Mouse (Mus musculus) macrophage (primary cell): Measurements from ENCODE around the gene Cdkl4. TPM values are rescaled to one million over a fixed set of nuclear protein-coding genes. Genes with fewer than 3 reads are reported as not detected.

Experiments
- H3K27ac ChIP-seq: fragments of 350-480 bp; formaldehyde crosslinking; 2 replicates; pipeline ENCODE4 v1.9.0; 2021
- H3K36me3 ChIP-seq: fragments of 350-480 bp; formaldehyde crosslinking; 2 replicates; pipeline ENCODE4 v1.9.0; 2021; ENCODE audit errors: inconsistent target
- H3K4me3 ChIP-seq: fragments of 350-480 bp; formaldehyde crosslinking; 2 replicates; pipeline ENCODE4 v1.9.0; 2021; ENCODE audit errors: inconsistent target
- H3K79me2 ChIP-seq: fragments of 350-480 bp; formaldehyde crosslinking; 2 replicates; pipeline ENCODE4 v1.9.0; 2021; ENCODE audit errors: inconsistent target
- WGBS: methylation state at CpG from one replicate; pipeline ENCODE4 v1.1.7; 2026; ENCODE audit warnings: inconsistent platforms; ENCODE audit not compliant: missing documents; 5-methylcytosine and 5-hydroxymethylcytosine counted together
- polyA plus RNA-seq: library from polyadenylated mRNA; stranded (reverse); fragments of 250-400 nt; gene quantifications from 3 replicates; pipeline ENCODE4 v1.2.4, GENCODE M21; 2018; ENCODE audit warnings: inconsistent platforms
- total RNA-seq, 78 experiments: library from RNA; depleted of rRNA; stranded (reverse); fragments of 250-400 nt; gene quantifications; 1 replicate in 9 of 78; 2 replicates in 24 of 78; 3 replicates in 43 of 78; 4 replicates in 2 of 78; pipeline ENCODE4 v1.2.4; 2018; ENCODE audit warnings: inconsistent platforms in 56 of 78

Cdkl4 gene
- under 1 TPM in 8 of 26 experiments, not detected in 18; 0.16 to 0.40 (median 0.29) TPM for total RNA-seq (2018; cell fraction: chromatin; rRNA removed)
- total RNA-seq (2018; cell fraction: cytosol; rRNA removed), result under 1 TPM in 25 of 26 experiments, not detected in 1; 0.04 to 0.23 (median 0.10) TPM
- total RNA-seq (2018; cell fraction: nucleus; rRNA removed), result under 1 TPM in 9 of 26 experiments, not detected in 17; 0.14 to 0.89 (median 0.29) TPM
- 0.09 to 0.21 TPM (median 0.15 TPM) in 3 replicates for polyA plus RNA-seq

GRCm38 (mm10) chr17:80577639-80578038 lies at the start of gene Cdkl4:
TSS of gene Cdkl4 (minus strand) at chr17:80577813.
- H3K36me3 ChIP-seq, result peaks cover 21% of the 10 kb centered on the region; the same call in 1 of the 2 replicates
- H3K79me2 ChIP-seq, result no peaks in the 10 kb centered on the region
- no peak within 1 kb of the TSS for H3K4me3 ChIP-seq
- WGBS, result 83% methylated on average over 13 of the region's 15 CpGs
- H3K27ac ChIP-seq, result no peak within 1 kb of the TSS

- no peak overlapping the region for H3K4me3 ChIP-seq
Observed at GRCm38 (mm10) chr17:80624979-80625378, 47.4 kb upstream of the Cdkl4 start.

GRCm38 (mm10) chr17:80621691-80622090 lies 44.1 kb upstream of the Cdkl4 start:
- H3K36me3 ChIP-seq, result peaks cover 26% of the 10 kb centered on the region
- H3K4me3 ChIP-seq, result no peak overlapping the region
- no peak overlapping the region for H3K27ac ChIP-seq
- WGBS, result 90% methylated on average over 4 of the region's 4 CpGs
- H3K79me2 ChIP-seq, result no peaks in the 10 kb centered on the region

More at GRCm38 (mm10) chr17:80624979-80625378, 47.4 kb upstream of the Cdkl4 start:
- H3K27ac ChIP-seq, result no peak overlapping the region
- H3K79me2 ChIP-seq, result no peaks in the 10 kb centered on the region
- peaks cover 8% of the 10 kb centered on the region; the same call in 1 of the 2 replicates for H3K36me3 ChIP-seq

GRCm38 (mm10) chr17:80620786-80621423 lies 43.3 kb upstream of the Cdkl4 start:
- 44% methylated on average over 5 of the region's 5 CpGs for WGBS
- Histone ChIP-seq H3K79me2 (no peaks in the 10 kb centered on the region), H3K36me3 (peaks cover 31% of the 10 kb centered on the region), H3K27ac (no peak overlapping the region), H3K4me3 (no peak overlapping the region)

- no peak overlapping the region for H3K4me3 ChIP-seq
- no peak overlapping the region for H3K27ac ChIP-seq
- WGBS, result 96% methylated on average over 11 of the region's 13 CpGs
- H3K79me2 ChIP-seq, result no peaks in the 10 kb centered on the region
- H3K36me3 ChIP-seq, result peaks cover 44% of the 10 kb centered on the region
Observed at GRCm38 (mm10) chr17:80619556-80619955, 41.9 kb upstream of the Cdkl4 start.

GRCm38 (mm10) chr17:80618890-80619289 lies 41.3 kb upstream of the Cdkl4 start:
- Histone ChIP-seq H3K36me3 (peaks cover 51% of the 10 kb centered on the region), H3K4me3 (no peak overlapping the region), H3K79me2 (no peaks in the 10 kb centered on the region), H3K27ac (no peak overlapping the region)
- 96% methylated on average over 5 of the region's 5 CpGs for WGBS

GRCm38 (mm10) chr17:80603806-80604205 lies 26.2 kb upstream of the Cdkl4 start:
- H3K79me2 ChIP-seq, result no peaks in the 10 kb centered on the region
- peaks cover 90% of the 10 kb centered on the region for H3K36me3 ChIP-seq
- 98% methylated on average over 6 of the region's 6 CpGs for WGBS
- no peak overlapping the region for H3K4me3 ChIP-seq
- no peak overlapping the region for H3K27ac ChIP-seq

GRCm38 (mm10) chr17:80603079-80603625 lies 25.5 kb upstream of the Cdkl4 start:
- Histone ChIP-seq H3K4me3 (no peak overlapping the region), H3K79me2 (no peaks in the 10 kb centered on the region), H3K27ac (no peak overlapping the region), H3K36me3 (peaks cover 83% of the 10 kb centered on the region)
- 97% methylated on average over 19 of the region's 19 CpGs for WGBS

- no peak overlapping the region for H3K4me3 ChIP-seq
- peaks cover 82% of the 10 kb centered on the region for H3K36me3 ChIP-seq
- no peak overlapping the region for H3K27ac ChIP-seq
- no peaks in the 10 kb centered on the region for H3K79me2 ChIP-seq
- WGBS, result 90% methylated on average over 13 of the region's 13 CpGs
Observed at GRCm38 (mm10) chr17:80601371-80601770, 23.8 kb upstream of the Cdkl4 start.

- 96% methylated on average over 6 of the region's 6 CpGs for WGBS
- no peak overlapping the region for H3K4me3 ChIP-seq
Observed at GRCm38 (mm10) chr17:80583051-80583450, 5.4 kb upstream of the Cdkl4 start.

GRCm38 (mm10) chr17:80579901-80580300 lies 2.3 kb upstream of the Cdkl4 start:
- H3K27ac ChIP-seq, result no peak overlapping the region
- no peak overlapping the region for H3K4me3 ChIP-seq
- H3K79me2 ChIP-seq, result no peaks in the 10 kb centered on the region
- peaks cover 41% of the 10 kb centered on the region; the same call in 1 of the 2 replicates for H3K36me3 ChIP-seq
- 87% methylated on average over 6 of the region's 6 CpGs for WGBS

More at GRCm38 (mm10) chr17:80583051-80583450, 5.4 kb upstream of the Cdkl4 start:
- Histone ChIP-seq H3K36me3 (peaks cover 41% of the 10 kb centered on the region; the same call in 1 of the 2 replicates), H3K79me2 (no peaks in the 10 kb centered on the region), H3K27ac (no peak overlapping the region)

GRCm38 (mm10) chr17:80579089-80579488 lies 1.5 kb upstream of the Cdkl4 start:
- Histone ChIP-seq H3K79me2 (no peaks in the 10 kb centered on the region), H3K27ac (no peak overlapping the region), H3K4me3 (no peak overlapping the region), H3K36me3 (peaks cover 34% of the 10 kb centered on the region; the same call in 1 of the 2 replicates)
- 96% methylated on average over 9 of the region's 9 CpGs for WGBS

- no peak overlapping the region for H3K27ac ChIP-seq
- H3K79me2 ChIP-seq, result no peaks in the 10 kb centered on the region
- WGBS, result 100% methylated on average over 1 of the region's 1 CpGs
- H3K4me3 ChIP-seq, result no peak overlapping the region
- H3K36me3 ChIP-seq, result peaks cover 25% of the 10 kb centered on the region; the same call in 1 of the 2 replicates
Observed at GRCm38 (mm10) chr17:80578041-80578440, 428 bp upstream of the Cdkl4 start.

GRCm38 (mm10) chr17:80577214-80577613 lies 399 bp downstream of the Cdkl4 start:
- H3K27ac ChIP-seq, result no peak overlapping the region
- H3K79me2 ChIP-seq, result no peaks in the 10 kb centered on the region
- no peak overlapping the region for H3K4me3 ChIP-seq
- H3K36me3 ChIP-seq, result peaks cover 20% of the 10 kb centered on the region; the same call in 1 of the 2 replicates
- WGBS, result 7% methylated on average over 28 of the region's 30 CpGs

GRCm38 (mm10) chr17:80575008-80575407 lies 2.6 kb downstream of the Cdkl4 start:
- H3K79me2 ChIP-seq, result no peaks in the 10 kb centered on the region
- WGBS, result 66% methylated on average over 7 of the region's 7 CpGs
- H3K4me3 ChIP-seq, result no peak overlapping the region
- no peaks in the 10 kb centered on the region for H3K36me3 ChIP-seq
- H3K27ac ChIP-seq, result no peak overlapping the region
